Comparison of ENCODE assay signal across 10 mouse cellular contexts in genomic region chr7:29244732-29245416, GRCm38 (mm10). TPM values are rescaled to one million over a fixed set of nuclear protein-coding genes. Genes with fewer than 3 reads are reported as not detected.
A peak's percentile ranks its signal among the peaks of the same experiment; 100 is the strongest.
DNase-seq lines count a peak whose midpoint lies in the region; ATAC-seq and TF ChIP-seq lines count a peak whose summit lies in the region.
"Had no signal": no experiment of that assay in that cellular context is flagged by ENCODE, and none has a peak within 500 bp of the region (broad histone marks: within the 10 kb centered on the region; RNA-seq: fewer than 3 reads in every experiment).

No protein-coding gene starts in this region.

- H3K9me3 ChIP-seq in forebrain, embryonic 13.5 days (replicated peaks) = no peaks in the 10 kb centered on the region
- H3K9me3 ChIP-seq: forebrain, embryonic 15.5 days; midbrain, embryonic 12.5 days had no signal

- H3K27me3 ChIP-seq in heart, adult 2 months (ENCODE audit: control insufficient read depth, insufficient read depth, low read length) = no peaks in the 10 kb centered on the region
- H3K27me3 ChIP-seq in forebrain, embryonic 13.5 days = peaks cover 30% of the 10 kb centered on the region

- H3K36me3 ChIP-seq in heart, adult 2 months (ENCODE audit: control insufficient read depth, insufficient read depth, low read length) = no peaks in the 10 kb centered on the region
- H3K36me3 ChIP-seq in forebrain, embryonic 13.5 days (ENCODE audit: poor library complexity, severe bottlenecking) = peaks cover 24% of the 10 kb centered on the region

- DNase-seq in heart, adult 2 months = peak in 1 of 2 experiments; percentile 43
- DNase-seq in heart, postnatal 25 days (ENCODE audit: low spot score) = no peak
- peak; percentile 24 to 71 for DNase-seq in spleen, postnatal 10 days (ENCODE audit: low spot score in 2 of 2)
- DNase-seq in spleen, adult 12 weeks (ENCODE audit: low spot score) = no peak
- DNase-seq in thymus, postnatal 4 days = peak; percentile 82
- no peak for DNase-seq in urinary bladder, postnatal 4 days (ENCODE audit: low spot score in 2 of 2)

- intact Hi-C loops in heart, adult 2 months (cut with DNase I) = loop anchor here (1.0 to 5.0 kb wide), 2 partner anchors 37 to 65 kb away; partner anchors contain the start of genes Psmd8 and Spint2
- intact Hi-C loops in heart, postnatal 25 days (cut with DNase I) = loop anchor here (5.0 kb wide), 2 partner anchors 37 to 118 kb away; partner anchors contain the start of genes Ryr1 and Spint2

- no peaks in the 10 kb centered on the region for H3K79me2 ChIP-seq in heart, adult 2 months (replicated peaks; ENCODE audit: control insufficient read depth, insufficient read depth, low read length)

- no peak for TF ChIP-seq EP300 in heart, adult 2 months (IDR thresholded peaks at IDR 0.05; ENCODE audit: insufficient read depth, low read depth, low read length)

- no peak overlapping the region for H3K27ac ChIP-seq in heart, adult 2 months
- no peak overlapping the region for H3K27ac ChIP-seq in forebrain, embryonic 13.5 days
- H3K27ac ChIP-seq: forebrain, embryonic 15.5 days; midbrain, embryonic 12.5 days had no signal

- no peak overlapping the region for H3K4me3 ChIP-seq in heart, adult 2 months
- no peak overlapping the region for H3K4me3 ChIP-seq in forebrain, embryonic 13.5 days
- H3K4me3 ChIP-seq: forebrain, embryonic 15.5 days; midbrain, embryonic 12.5 days had no signal

- no peak for TF ChIP-seq POLR2A in heart, adult 2 months (IDR thresholded peaks at IDR 0.05; ENCODE audit: insufficient read depth, low read depth, low read length)

- peak; percentile 74 for TF ChIP-seq CTCF in heart, adult 2 months (IDR thresholded peaks at IDR 0.05)

- H3K9ac ChIP-seq in heart, adult 2 months (ENCODE audit: low read depth, low read length) = no peak overlapping the region
- H3K9ac ChIP-seq in forebrain, embryonic 13.5 days = no peak overlapping the region
- H3K9ac ChIP-seq: forebrain, embryonic 15.5 days; midbrain, embryonic 12.5 days had no signal

- no peak overlapping the region for H3K4me2 ChIP-seq in forebrain, embryonic 13.5 days
- H3K4me2 ChIP-seq: forebrain, embryonic 15.5 days; midbrain, embryonic 12.5 days had no signal

- H3K4me1 ChIP-seq in heart, adult 2 months (ENCODE audit: control insufficient read depth, insufficient read depth, low read length) = no peaks in the 10 kb centered on the region; the same call in 1 of the 2 replicates
- H3K4me1 ChIP-seq in forebrain, embryonic 13.5 days = peaks cover 9% of the 10 kb centered on the region; the same call in 1 of the 2 replicates
- H3K4me1 ChIP-seq: forebrain, embryonic 15.5 days had no signal

- 86% methylated on average over 7 of the region's 7 CpGs for WGBS in heart, adult 2 months
- WGBS in forebrain, embryonic 13.5 days = 91% methylated on average over 7 of the region's 7 CpGs

- ATAC-seq in granulocyte monocyte progenitor cell, adult 5-6 weeks (replicated peaks; ENCODE audit: poor library complexity, severe bottlenecking) = peak; percentile 65
- no peak for ATAC-seq in forebrain, embryonic 13.5 days
- ATAC-seq: forebrain, embryonic 15.5 days had no signal

RNA-seq across cellular contexts. Expression of gene 2200002D01Rik, which starts 3.4 kb away (rescaled TPM):
- total RNA-seq in heart, adult 2 months (2021) = 1 to 10 TPM; 1.5 to 2.0 TPM
- 0.98 and 1.00 TPM in 2 replicates for polyA plus RNA-seq in heart, adult 2 months (2012; rRNA removed)
- 1 to 10 TPM in 1 of 2 experiments, under 1 TPM in 1; 0.73 to 3.7 TPM for total RNA-seq in heart, postnatal 25 days (2021)
- total RNA-seq in granulocyte monocyte progenitor cell, adult 5-6 weeks (2014; fragmentation: Nextera tagmentation) = not detected in 2 replicates
- total RNA-seq in granulocyte monocyte progenitor cell, adult 5-6 weeks (2017) = 0.99 TPM in 1 of 2 replicates, not detected in the other
- polyA plus RNA-seq in forebrain, embryonic 13.5 days (2015; fragmentation: Nextera tagmentation; extraction: Ambion mirVana) = 1.2 and 1.5 TPM in 2 replicates

RNA-seq across cellular contexts. Expression of gene Yif1b, which starts 6.7 kb away (rescaled TPM):
- total RNA-seq in heart, adult 2 months (2021) = 10 to 100 TPM; 63.6 to 74.6 TPM
- polyA plus RNA-seq in heart, adult 2 months (2012; rRNA removed) = 123 and 138 TPM in 2 replicates
- 10 to 100 TPM; 75.2 to 78.9 TPM for total RNA-seq in heart, postnatal 25 days (2021)
- total RNA-seq in granulocyte monocyte progenitor cell, adult 5-6 weeks (2014; fragmentation: Nextera tagmentation) = 57.1 and 86.7 TPM in 2 replicates
- total RNA-seq in granulocyte monocyte progenitor cell, adult 5-6 weeks (2017) = 33.1 and 33.4 TPM in 2 replicates
- polyA plus RNA-seq in forebrain, embryonic 13.5 days (2015; fragmentation: Nextera tagmentation; extraction: Ambion mirVana) = 73.4 and 75.5 TPM in 2 replicates

RNA-seq across cellular contexts. Expression of gene Kcnk6, which starts 12.6 kb away (rescaled TPM):
- total RNA-seq in heart, adult 2 months (2021) = 1 to 10 TPM; 2.9 to 3.2 TPM
- polyA plus RNA-seq in heart, adult 2 months (2012; rRNA removed) = 8.2 and 8.4 TPM in 2 replicates
- total RNA-seq in heart, postnatal 25 days (2021) = 1 to 10 TPM; 2.4 to 2.5 TPM
- total RNA-seq in granulocyte monocyte progenitor cell, adult 5-6 weeks (2014; fragmentation: Nextera tagmentation) = 4.3 and 5.6 TPM in 2 replicates
- total RNA-seq in granulocyte monocyte progenitor cell, adult 5-6 weeks (2017) = 9.2 and 10.8 TPM in 2 replicates
- polyA plus RNA-seq in forebrain, embryonic 13.5 days (2015; fragmentation: Nextera tagmentation; extraction: Ambion mirVana) = 0.27 and 0.44 TPM in 2 replicates

RNA-seq across cellular contexts. Expression of gene Catsperg1, which starts 31.0 kb away (rescaled TPM):
- under 1 TPM; 0.30 to 0.34 TPM for total RNA-seq in heart, adult 2 months (2021)
- 1.0 and 2.4 TPM in 2 replicates for polyA plus RNA-seq in heart, adult 2 months (2012; rRNA removed)
- under 1 TPM; 0.16 to 0.34 TPM for total RNA-seq in heart, postnatal 25 days (2021)
- total RNA-seq in granulocyte monocyte progenitor cell, adult 5-6 weeks (2014; fragmentation: Nextera tagmentation) = 0.49 TPM in 1 of 2 replicates, not detected in the other
- total RNA-seq in granulocyte monocyte progenitor cell, adult 5-6 weeks (2017) = 0.26 TPM in 1 of 2 replicates, not detected in the other
- 1.1 and 1.2 TPM in 2 replicates for polyA plus RNA-seq in forebrain, embryonic 13.5 days (2015; fragmentation: Nextera tagmentation; extraction: Ambion mirVana)

RNA-seq across cellular contexts. Expression of gene Spint2, which starts 36.8 kb away (rescaled TPM):
- 10 to 100 TPM; 39.4 to 46.4 TPM for total RNA-seq in heart, adult 2 months (2021)
- polyA plus RNA-seq in heart, adult 2 months (2012; rRNA removed) = 40.5 and 45.7 TPM in 2 replicates
- 10 to 100 TPM; 33.5 to 37.1 TPM for total RNA-seq in heart, postnatal 25 days (2021)
- 45.1 and 55.0 TPM in 2 replicates for total RNA-seq in granulocyte monocyte progenitor cell, adult 5-6 weeks (2014; fragmentation: Nextera tagmentation)
- total RNA-seq in granulocyte monocyte progenitor cell, adult 5-6 weeks (2017) = 24.4 and 29.9 TPM in 2 replicates
- polyA plus RNA-seq in forebrain, embryonic 13.5 days (2015; fragmentation: Nextera tagmentation; extraction: Ambion mirVana) = 30.1 and 41.3 TPM in 2 replicates

Comparison
In these comparisons a context has a peak if more than half of its experiments do, and no peak if none do; other contexts are left out.
1. DNase-seq: peak in spleen, postnatal 10 days (2 of 2) and thymus, postnatal 4 days (single experiment); none in heart, postnatal 25 days (single experiment), spleen, adult 12 weeks (single experiment) and urinary bladder, postnatal 4 days (0 of 2).